Mouse (Mus musculus): ENCODE measurements around the gene Gm10217.

Gm10217 gene

DNA sequence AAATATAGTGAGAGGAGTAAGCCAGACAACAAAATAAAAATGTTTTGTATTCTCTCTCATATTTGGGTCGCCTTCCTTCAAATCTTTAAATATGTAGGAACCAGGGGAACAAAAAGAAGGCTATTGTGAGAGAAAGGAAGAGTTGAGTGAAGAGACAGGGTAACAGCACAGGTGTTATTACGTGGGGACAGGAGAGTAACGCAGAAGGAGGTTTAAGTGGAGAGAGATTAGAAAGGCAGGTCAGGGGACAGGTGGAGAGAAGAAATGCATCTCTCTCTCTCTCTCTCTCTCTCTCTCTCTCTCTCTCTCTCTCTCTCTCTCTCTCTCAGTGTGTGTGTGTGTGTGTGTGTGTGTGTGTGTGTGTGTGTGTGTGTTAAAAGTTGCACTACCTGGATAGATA, at the start of gene Gm10217:
Gm10217 (plus strand) TSS at position 301 of the 400 bp plus-strand sequence.
- DNase-seq (ENCODE audit: low spot score in 2 of 2), result no peak

DNA sequence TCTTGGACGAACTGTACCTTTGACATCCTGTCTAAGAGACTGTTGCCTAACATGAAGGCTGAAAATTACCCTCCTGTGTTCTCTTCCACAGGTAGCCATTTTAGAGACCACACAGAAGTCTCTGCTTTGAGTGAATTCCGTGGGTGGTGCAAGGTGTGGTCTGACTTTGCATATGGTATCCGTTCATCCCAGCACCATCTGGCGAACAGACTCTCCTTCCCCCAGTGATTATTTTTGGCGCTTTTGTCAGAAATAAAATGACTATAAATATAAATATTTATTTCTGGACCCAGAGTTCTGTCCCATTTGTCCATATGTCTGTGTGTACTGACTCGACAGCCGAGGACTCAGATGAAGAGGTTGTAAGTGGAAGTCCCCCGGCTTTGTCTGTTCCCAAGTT, 39.3 kb upstream of the Gm10217 start:
- DNase-seq (ENCODE audit: low spot score in 2 of 2), result no peak

DNA sequence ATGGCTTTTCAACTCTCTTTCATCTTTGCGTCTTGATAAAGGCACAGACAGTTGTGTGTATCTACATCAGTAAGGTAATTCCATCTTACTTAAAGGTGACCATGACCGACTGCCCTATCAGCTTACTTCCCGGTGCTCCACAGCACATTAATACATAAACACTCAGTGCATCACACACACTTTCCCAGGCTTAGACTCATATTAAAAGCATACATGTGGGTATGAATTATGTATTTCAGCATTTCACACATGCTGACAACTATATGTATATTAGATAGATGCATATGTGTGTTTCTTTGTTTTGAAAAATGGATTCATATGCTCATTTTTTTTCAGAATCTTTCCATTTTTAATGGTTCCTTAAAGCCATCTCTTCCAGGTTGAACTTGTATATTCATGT, 23.8 kb upstream of the Gm10217 start:
- no peak for DNase-seq (ENCODE audit: low spot score in 2 of 2)

DNA sequence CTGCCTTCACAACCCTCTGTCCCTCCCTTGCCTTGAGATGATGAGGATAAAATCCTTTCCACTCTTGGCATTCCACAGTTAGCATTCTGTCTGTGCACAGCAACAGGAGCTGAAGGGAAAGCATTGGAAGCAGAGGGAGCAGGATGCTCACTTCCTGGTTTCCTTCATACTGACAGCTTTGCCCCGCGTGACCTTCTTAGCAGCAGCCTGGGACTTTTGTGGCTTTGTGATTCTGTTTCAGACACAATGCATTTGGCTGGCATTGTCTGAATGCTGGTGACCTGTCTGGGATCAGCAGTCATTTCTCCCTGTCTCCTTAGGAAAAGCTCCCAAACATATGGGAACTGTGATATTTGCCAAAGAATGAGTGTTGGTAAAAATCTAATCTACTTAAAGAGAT, 4.8 kb upstream of the Gm10217 start:
- DNase-seq (ENCODE audit: low spot score in 2 of 2), result no peak

DNA sequence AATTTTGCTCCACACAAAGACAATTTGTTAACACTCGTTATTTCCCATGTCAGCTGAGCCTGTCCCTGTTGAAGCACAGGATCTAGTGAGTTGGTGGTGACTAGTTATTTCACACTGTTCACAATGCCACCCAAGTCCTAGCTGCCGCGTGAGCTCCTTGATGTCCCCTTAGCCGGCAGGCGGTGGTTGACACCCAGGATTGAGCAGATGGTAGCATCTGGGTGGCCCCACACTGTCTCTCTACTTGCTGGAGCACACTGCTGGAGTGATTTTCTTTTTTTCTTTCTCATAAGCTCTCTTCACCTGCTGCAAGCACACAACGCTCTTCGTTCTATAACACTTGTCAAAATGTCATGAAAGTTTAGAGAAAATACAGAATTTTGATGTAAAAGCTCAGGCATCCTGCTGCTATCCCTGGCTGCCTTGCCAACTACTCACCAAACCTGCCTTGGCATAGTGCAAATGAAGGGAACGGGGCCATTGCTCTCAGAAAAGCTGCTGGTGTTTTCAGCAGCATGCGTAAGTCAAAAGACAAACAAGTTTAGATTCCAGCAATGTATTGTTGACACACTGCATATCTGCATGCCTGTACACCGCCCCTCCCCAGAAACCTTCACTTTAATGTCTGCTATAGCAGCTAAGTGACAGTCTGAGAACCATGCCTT, 3.4 kb upstream of the Gm10217 start:
- DNase-seq (ENCODE audit: low spot score in 2 of 2), result no peak

DNA sequence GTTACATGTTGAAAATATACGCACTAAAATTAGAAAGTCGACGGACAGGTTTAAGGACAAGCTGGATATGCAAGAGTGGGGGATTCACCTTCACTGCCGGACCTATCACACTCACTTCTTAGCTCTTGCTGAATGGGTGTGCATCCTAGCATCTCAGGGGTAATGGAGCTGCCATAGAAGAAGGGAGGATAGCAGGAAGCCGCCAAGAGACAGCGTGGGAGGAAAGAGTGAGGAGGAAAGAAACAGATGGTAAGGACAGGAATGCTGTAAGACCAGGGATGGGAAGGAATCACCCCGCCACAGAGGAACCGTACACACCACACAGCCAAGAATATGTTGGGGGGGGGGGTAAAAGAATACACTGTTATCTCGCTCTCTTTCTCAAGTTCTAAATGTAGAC, 1.1 kb downstream of the Gm10217 start:
- no peak for DNase-seq (ENCODE audit: low spot score in 2 of 2)

DNA sequence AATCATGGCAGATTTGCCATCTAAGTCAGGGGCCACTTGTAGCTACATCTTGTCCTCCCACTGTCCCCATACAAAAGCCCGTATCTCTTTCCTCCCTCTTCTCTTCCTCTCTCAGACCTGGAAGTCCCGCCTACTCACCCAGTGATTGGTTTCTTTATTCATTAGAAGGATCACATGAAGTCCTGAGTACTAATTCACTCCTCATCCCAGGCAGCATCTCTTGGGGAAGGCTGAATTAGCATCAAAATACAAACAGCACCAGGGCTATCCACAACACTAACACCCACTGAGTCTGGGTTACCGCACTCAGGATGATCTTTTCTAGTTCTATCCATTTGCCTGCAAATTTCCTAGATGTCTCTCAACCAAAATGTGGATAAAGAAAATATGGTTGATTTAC, 4.0 kb downstream of the Gm10217 start:
- no peak for DNase-seq (ENCODE audit: low spot score in 2 of 2)

DNA sequence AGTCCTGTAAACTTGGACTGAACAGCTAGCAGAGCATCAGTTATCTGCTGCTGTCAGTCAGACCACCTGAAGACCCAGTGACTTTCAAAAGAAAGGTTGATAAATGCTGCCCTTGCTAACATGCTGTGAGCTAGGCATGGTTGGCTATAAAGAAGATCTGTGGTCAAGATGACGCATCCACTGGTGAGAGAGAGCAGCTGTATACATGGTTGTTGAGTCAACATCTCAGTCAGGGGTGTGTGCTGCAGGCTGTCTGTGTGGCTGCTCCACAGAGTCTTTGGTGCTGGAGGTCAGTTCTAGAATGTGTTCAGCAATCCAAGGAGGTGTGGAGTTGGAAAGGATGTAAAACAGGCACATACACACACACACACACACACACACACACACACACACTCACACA, 12.2 kb downstream of the Gm10217 start:
- DNase-seq (ENCODE audit: low spot score in 2 of 2), result no peak

DNA sequence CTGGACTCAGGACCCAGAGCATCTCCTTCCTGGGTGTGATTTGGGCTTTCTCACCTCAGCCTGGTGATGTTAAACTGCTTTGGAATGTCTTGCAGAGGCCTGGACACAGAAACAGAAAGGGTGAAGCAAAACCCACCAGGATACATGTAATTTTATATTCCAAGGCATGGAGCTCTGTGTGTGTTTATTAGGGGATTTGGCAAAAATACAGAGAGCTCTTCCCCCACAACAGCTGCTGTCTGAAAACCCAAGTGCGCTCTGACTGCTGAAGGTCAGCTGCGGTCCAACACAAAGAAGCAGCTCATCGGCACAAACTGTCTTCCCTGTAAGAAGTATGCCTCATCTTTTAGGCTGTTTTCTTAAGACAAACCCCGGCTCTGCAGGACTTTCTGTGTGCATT, 15.9 kb downstream of the Gm10217 start:
- no peak for DNase-seq (ENCODE audit: low spot score in 2 of 2)

DNA sequence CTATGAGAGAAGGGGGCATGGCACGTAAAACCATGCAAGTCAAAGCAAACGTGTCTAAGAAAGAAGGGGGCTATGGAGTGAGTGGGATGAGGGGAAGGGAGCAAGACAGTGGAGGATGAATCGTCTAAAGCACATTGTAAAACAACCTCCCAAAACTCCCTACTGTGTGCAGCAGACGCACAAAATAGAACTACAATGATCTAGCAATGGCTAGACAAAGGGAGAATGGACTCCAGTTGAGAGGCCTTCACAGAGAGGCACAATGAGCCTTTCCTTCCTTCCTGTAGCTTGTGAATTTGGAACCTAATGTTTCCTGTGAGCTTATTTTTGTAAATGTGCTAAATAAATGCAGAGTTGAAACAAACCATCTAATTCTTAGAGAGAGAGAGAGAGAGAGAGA, 22.7 kb downstream of the Gm10217 start:
- no peak for DNase-seq (ENCODE audit: low spot score in 2 of 2)

DNA sequence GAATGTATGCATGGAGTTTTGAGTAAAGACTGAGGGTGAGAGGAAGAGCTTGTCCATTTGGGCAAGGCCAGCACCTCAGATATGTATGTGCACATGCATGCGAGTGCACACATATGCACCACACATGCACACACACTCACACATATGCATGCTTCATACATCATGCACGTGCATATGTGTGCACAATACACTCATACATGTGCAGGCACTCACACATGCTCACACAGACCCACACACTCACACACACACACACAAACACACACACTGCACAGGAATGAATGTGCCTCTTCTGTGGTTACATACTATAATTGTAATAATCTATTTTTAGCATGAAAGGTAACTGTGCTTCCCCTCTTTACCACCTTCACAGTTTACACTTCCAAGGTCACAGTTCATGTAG, 35.1 kb downstream of the Gm10217 start:
- no peak for DNase-seq (ENCODE audit: low spot score in 2 of 2)

DNA sequence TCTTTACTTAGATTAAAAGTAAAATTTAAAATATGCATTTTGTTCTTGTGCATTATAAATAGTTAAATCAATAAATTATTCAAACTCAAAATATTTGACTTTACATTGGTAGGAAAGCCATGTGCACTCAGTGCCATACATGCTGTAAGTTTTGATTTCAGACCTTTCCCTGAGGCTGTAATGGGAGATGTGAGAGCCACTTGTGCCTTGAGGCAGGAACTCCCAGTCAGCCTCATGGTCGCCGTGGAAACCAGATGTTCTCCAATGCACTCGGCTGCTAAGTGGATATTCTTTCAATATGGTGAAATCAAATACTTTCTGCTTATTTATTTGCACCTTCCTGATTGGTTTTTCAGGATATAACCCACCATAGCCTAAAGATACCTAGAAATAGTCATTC, 35.6 kb downstream of the Gm10217 start:
- no peak for DNase-seq (ENCODE audit: low spot score in 2 of 2)
